Mouse (Mus musculus) heart, postnatal 25 days (tissue): ENCODE results near the gene Il16. TPM values are rescaled to one million over a fixed set of nuclear protein-coding genes. Genes with fewer than 3 reads are reported as not detected.

ENCODE experiments used
- DNase-seq: peaks from one replicate; pipeline ENCODE4 v3.0.0; 2022; ENCODE audit warnings: low spot score
- intact Hi-C: fragments of 180-260 bp; cut with DNase I; formaldehyde crosslinking; loops from one replicate; pipeline ENCODE4 v1.15.1; 2025
- total RNA-seq, 2 experiments: library from RNA; stranded (reverse); gene quantifications; 2 replicates each; pipeline ENCODE4 v1.2.3; 2021

Gene Il16
- total RNA-seq: 1 to 10 TPM; 8.2 to 8.4 TPM

GRCm38 (mm10) chr7:83745413-83746106 lies at the start of gene Il16:
TSS of gene Il16 (minus strand) at chr7:83745726.
- DNase-seq: no peak
- intact Hi-C loops: no loop called here

- no peak for DNase-seq
- intact Hi-C loops: no loop called here
These were observed 49.2 kb upstream of the Il16 start, which contains the start of gene Cfap161 for GRCm38 (mm10) chr7:83794705-83795104. TSS of gene Cfap161 (minus strand) at chr7:83794880.

GRCm38 (mm10) chr7:83794006-83794683 lies 48.6 kb upstream of the Il16 start:
- DNase-seq: no peak

GRCm38 (mm10) chr7:83780881-83781280 lies 35.4 kb upstream of the Il16 start:
- intact Hi-C loops: no loop called here
- DNase-seq: no peak

More at GRCm38 (mm10) chr7:83794006-83794683, 48.6 kb upstream of the Il16 start:
- intact Hi-C loops: no loop called here

- intact Hi-C loops: no loop called here
- no peak for DNase-seq
These were observed 34.5 kb upstream of the Il16 start for GRCm38 (mm10) chr7:83780026-83780425.

- intact Hi-C loops: no loop called here
These were observed 33.5 kb upstream of the Il16 start for GRCm38 (mm10) chr7:83779028-83779427.

GRCm38 (mm10) chr7:83778516-83778915 lies 33.0 kb upstream of the Il16 start:
- intact Hi-C loops: no loop called here
- DNase-seq: no peak

More at GRCm38 (mm10) chr7:83779028-83779427, 33.5 kb upstream of the Il16 start:
- no peak for DNase-seq

GRCm38 (mm10) chr7:83774721-83775120 lies 29.2 kb upstream of the Il16 start:
- intact Hi-C loops: loop anchor here (1.0 to 2.0 kb wide), 3 partner anchors 78 to 206 kb away; no protein-coding TSS in a partner anchor
- DNase-seq: no peak

GRCm38 (mm10) chr7:83763674-83764073 lies 18.1 kb upstream of the Il16 start:
- intact Hi-C loops: no loop called here
- no peak for DNase-seq

- intact Hi-C loops: no loop called here
- no peak for DNase-seq
These were observed 16.8 kb upstream of the Il16 start for GRCm38 (mm10) chr7:83762336-83762735.

- DNase-seq: no peak
- intact Hi-C loops: no loop called here
These were observed 5.5 kb upstream of the Il16 start for GRCm38 (mm10) chr7:83751055-83751454.

- DNase-seq: no peak
- intact Hi-C loops: no loop called here
These were observed 2.9 kb upstream of the Il16 start for GRCm38 (mm10) chr7:83748405-83748804.

- intact Hi-C loops: no loop called here
- DNase-seq: no peak
These were observed 671 bp upstream of the Il16 start for GRCm38 (mm10) chr7:83746107-83746687.

GRCm38 (mm10) chr7:83745065-83745412 lies 487 bp downstream of the Il16 start:
- intact Hi-C loops: no loop called here
- no peak for DNase-seq

GRCm38 (mm10) chr7:83744250-83744649 lies 1.3 kb downstream of the Il16 start:
- DNase-seq: no peak
- intact Hi-C loops: no loop called here

- intact Hi-C loops: no loop called here
These were observed 2.8 kb downstream of the Il16 start for GRCm38 (mm10) chr7:83742690-83743089.

GRCm38 (mm10) chr7:83742026-83742425 lies 3.5 kb downstream of the Il16 start:
- DNase-seq: no peak
- intact Hi-C loops: no loop called here

More at GRCm38 (mm10) chr7:83742690-83743089, 2.8 kb downstream of the Il16 start:
- DNase-seq: no peak

GRCm38 (mm10) chr7:83739680-83740310 lies 5.7 kb downstream of the Il16 start:
- intact Hi-C loops: no loop called here
- DNase-seq: no peak

- no peak for DNase-seq
- intact Hi-C loops: no loop called here
These were observed 6.7 kb downstream of the Il16 start for GRCm38 (mm10) chr7:83738623-83739462.
